Mouse (Mus musculus) olfactory bulb, adult 2 months (tissue): ENCODE data around the gene Gm26992.

Experiments used
- CTCF ChIP-seq: fragments of 200-500 bp; IDR thresholded peaks from 2 replicates; pipeline ENCODE4 v1.5.1; 2012; ENCODE audit warnings: low read depth, mild to moderate bottlenecking, low read length, moderate library complexity; ENCODE audit not compliant: insufficient read depth
- POLR2A ChIP-seq: fragments of 200-500 bp; IDR thresholded peaks from 2 replicates; pipeline ENCODE4 v1.6.1; 2012; ENCODE audit warnings: mild to moderate bottlenecking, low read depth, low read length, moderate library complexity; ENCODE audit not compliant: insufficient read depth

DNA sequence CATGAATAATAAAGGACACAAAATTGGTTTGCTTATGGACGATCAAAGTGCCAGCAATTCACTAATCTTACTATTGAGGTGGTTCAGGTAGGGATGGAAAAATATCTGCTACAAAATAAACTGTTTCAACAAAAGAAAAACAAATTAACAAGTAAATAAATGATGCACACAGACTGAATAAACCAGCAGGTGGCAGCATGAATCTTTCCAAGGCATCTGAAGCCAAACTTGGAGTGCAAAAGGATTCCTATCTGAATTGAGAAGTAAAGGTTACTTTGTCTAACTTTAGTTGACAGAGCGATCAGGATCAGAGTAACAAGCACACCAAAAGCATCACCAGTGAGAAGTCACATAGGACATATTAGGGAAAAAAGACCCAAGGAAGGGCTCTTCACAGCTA lies 62.2 kb downstream of the Gm26992 start:
- TF ChIP-seq POLR2A, result no peak
- TF ChIP-seq CTCF, result no peak
